Mouse (Mus musculus) right cerebral cortex, postnatal 10 days (tissue): ENCODE data around the gene Mixl1.
A peak's percentile ranks its signal among the peaks of the same experiment; 100 is the strongest.

Experiments
- DNase-seq, 2 experiments: peaks; one replicate each; pipeline ENCODE4 v3.0.0; 2021; ENCODE audit warnings: low spot score in 2 of 2

Mixl1 gene

DNA sequence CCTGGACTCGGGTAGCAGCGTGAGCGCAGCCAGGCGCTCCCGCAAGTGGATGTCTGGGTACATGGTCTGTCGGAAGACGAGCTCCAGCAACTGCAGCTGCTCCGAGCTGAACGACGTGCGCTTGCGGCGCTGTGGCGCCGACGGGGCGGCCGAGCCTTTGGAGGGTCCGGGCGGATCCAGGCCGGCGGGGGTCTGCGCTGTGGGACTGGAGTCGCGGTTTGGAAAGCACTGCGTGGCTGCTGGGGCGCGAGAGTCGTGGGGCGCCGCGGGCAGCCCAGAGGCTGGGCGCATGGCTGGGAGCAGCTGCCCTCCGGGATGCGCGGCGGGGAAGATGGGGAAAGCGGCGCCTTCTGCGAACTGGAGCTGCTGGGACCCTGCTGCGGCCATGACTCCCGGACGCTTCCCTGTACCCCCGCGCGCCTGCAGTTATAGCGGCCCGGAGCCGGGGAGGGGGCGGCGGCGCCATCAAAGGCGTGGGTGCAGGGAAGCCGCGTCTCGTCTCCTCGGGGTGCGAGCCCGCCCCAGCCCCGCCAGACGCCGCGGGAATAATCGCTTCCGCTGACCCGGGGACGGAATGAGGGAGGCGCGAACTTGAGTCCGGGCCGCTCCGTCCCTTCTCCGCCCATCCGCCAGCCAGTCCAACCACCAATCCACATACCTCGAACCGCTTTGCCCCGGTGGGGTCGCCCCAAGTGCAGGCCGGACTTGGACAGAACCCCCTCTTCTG, at the start of gene Mixl1:
TSS of gene Mixl1 (minus strand) at position 409 of the 727 bp plus-strand sequence.
- no peak for DNase-seq

DNA sequence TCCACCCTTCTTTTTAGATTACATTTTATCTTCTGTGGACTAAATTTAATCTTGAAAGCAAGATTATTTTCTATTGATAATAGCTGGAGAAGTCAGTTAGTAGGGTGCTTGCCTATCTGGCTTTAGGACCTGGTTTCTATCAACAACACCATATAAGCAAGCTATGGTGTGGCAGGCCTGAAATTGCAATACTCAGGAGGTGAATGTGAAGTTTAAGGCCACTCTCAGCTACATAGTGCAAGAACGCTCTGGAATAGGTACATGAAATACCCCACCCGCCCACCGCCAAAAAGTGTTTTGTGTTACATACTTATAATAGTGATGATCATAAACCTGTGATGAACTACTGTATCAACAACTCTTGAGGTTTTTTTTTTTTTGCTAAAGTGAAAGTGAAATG, 32.4 kb upstream of the Mixl1 start:
- no peak for DNase-seq

DNA sequence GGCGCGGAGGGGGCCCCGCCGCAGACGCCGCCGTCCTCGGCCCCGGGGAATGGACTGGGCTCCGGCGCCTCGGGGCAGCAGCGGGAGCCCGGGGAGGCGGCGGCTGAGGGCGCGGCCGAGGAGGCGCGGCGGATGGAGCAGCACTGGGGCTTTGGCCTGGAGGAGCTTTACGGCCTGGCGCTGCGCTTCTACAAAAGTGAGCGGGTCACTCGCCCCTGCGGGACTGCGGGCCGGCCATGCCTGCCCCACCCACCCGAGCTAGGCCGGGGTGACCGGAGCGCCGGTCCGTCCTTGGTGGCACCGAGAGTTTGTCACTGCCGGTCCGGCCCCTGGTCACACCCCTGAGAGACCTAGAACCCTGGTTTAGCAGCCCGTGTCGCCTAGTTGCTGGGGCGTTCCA, 29.3 kb upstream of the Mixl1 start:
- DNase-seq, result peak; percentile 38 to 40

DNA sequence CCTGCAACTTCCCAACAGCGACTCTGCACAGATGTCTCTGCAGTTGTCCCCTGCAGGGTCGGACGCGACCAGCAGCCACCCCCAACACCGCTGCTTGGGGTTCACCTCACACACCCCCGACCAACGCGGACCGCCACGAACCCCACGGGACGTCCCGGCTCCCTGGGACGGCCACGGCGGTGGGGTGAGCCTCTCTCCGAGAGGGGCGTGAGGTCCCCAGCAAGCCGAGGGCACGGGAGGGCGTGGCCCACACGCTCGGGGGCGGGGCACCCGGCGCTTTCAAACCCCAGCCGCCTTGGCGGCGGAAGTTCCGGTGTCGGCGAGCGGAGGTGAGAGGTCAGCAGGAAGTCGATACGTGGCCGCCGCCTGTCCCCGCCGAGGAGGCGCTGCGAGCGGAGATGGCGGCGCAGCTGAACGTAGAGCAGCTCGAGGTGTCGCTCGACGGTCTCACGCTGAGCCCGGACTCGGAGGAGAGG, 28.9 kb upstream of the Mixl1 start, which contains the start of gene Acbd3:
TSS of gene Acbd3 (plus strand) at position 340 of the 476 bp plus-strand sequence.
- peak; percentile 94 for DNase-seq

GRCm38 (mm10) chr1:180723701-180724238, 26.9 kb upstream of the Mixl1 start:
- DNase-seq, result no peak

DNA sequence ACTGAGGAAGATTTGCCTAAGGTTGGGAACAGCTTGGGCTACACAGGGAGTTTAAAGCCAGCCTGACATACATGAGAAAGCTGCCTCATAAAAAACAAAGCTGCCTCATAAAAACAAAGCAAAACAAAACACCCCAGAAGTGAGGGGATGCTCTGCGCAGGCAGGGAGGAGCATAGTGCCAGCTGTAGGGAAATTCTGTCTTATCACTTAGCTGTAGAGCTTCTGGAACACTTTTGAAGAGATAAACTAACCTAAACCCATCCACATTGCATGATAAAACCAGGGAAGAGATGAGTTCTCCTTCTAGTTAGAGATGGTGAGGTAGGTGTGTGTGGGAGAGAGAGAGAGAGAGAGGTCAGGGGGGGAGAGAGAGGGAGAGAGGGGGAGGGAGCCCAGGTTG, 25.8 kb upstream of the Mixl1 start:
- no peak for DNase-seq

GRCm38 (mm10) chr1:180719951-180720689, 23.3 kb upstream of the Mixl1 start:
- DNase-seq, result peak; percentile 69 to 77

- no peak for DNase-seq
These were observed 22.6 kb upstream of the Mixl1 start for GRCm38 (mm10) chr1:180719483-180719882.

- no peak for DNase-seq
These were observed 21.9 kb upstream of the Mixl1 start for GRCm38 (mm10) chr1:180718756-180719155.

GRCm38 (mm10) chr1:180708935-180709776, 12.3 kb upstream of the Mixl1 start:
- DNase-seq, result no peak

DNA sequence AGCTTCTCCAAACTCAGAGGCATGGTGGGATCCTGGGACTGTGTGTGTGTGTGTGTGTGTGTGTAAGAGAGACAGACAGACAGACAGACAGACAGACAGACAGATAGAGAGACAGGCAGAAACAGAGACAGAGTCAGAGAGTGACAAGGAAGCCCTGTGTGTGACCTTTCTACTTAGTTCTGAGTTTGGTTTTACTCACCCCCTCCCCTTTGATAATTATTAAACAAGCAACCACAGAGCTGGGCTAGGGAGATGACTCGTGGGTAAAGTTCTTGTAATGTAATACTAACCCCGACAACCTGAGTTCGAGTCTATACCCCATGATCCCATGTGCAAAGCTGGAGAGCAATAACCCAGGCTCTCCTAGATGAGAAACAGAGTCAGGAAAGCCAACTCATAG, 11.0 kb upstream of the Mixl1 start:
- DNase-seq, result no peak

DNA sequence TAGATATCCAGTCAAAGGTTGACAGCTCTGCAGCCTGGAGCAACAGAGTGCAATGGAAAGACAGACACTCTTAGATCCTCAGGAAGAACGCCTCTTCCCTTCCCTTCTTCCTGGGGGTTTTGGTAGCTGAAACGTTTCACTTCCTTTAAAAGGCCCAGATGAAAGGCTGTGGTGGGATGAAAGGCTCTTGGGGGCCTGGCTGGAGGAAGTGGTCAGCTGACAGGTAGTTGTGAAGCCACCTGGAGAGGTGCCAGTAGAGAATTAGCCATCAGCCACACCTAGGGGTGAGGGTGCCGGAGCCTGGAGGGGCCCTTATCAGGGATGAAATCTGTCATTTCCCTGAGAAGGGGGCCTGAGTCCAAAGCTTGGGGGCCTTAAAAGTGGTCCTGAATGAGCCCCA, 10.5 kb upstream of the Mixl1 start:
- no peak for DNase-seq

GRCm38 (mm10) chr1:180703400-180703799, 6.6 kb upstream of the Mixl1 start:
- DNase-seq, result no peak

- DNase-seq, result no peak
These were observed 1.2 kb upstream of the Mixl1 start for GRCm38 (mm10) chr1:180698063-180698462.

DNA sequence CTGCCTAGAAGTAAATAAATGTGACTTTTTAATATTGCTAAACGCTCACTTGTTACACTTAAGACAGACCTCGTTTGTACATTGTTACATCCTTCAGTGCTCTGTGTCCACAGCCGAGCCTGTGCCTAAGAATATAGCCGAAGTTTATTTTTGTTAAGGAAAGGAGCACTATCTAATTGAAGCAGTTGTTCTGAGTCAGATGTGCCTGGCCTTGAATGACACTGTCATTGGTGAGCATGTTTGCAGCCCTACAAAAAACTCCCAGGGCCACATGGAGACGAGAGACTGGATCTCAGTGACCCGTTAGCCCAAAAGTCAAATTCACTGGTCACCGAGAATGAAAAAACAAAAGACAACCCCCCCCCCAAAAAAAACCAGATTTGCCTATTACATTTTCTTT, 5.5 kb downstream of the Mixl1 start:
- DNase-seq, result no peak
